Mouse (Mus musculus) heart, embryonic 10.5 days (tissue): ENCODE results near the gene Sgce. TPM values are rescaled to one million over a fixed set of nuclear protein-coding genes. Genes with fewer than 3 reads are reported as not detected.
A peak's percentile ranks its signal among the peaks of the same experiment; 100 is the strongest.
"Not testable (repeated sequence)": the region's sequence is repeated elsewhere in the genome, so short reads cannot be mapped to it uniquely, and the experiment has no call there.

ENCODE experiments used
- DNase-seq: peaks from one replicate; pipeline ENCODE4 v3.0.0-alpha.2; 2017; ENCODE audit warnings: low spot score
- H3K27ac ChIP-seq: fragments of 300-500 bp; sonication (generic); 2 replicates; pipeline ENCODE4 v1.5.1; 2016; ENCODE audit warnings: mild to moderate bottlenecking
- H3K27me3 ChIP-seq: fragments of 300-500 bp; sonication (generic); 2 replicates; pipeline ENCODE4 v1.6.1; 2016; ENCODE audit warnings: mild to moderate bottlenecking; ENCODE audit not compliant: poor library complexity, insufficient read depth, severe bottlenecking
- H3K36me3 ChIP-seq: fragments of 300-500 bp; sonication (generic); 2 replicates; pipeline ENCODE4 v1.6.1; 2016; ENCODE audit warnings: mild to moderate bottlenecking, moderate library complexity
- H3K4me1 ChIP-seq: fragments of 300-500 bp; sonication (generic); 2 replicates; pipeline ENCODE4 v1.6.1; 2016; ENCODE audit warnings: mild to moderate bottlenecking
- H3K4me3 ChIP-seq: fragments of 300-500 bp; sonication (generic); 2 replicates; pipeline ENCODE4 v1.5.1; 2016; ENCODE audit warnings: mild to moderate bottlenecking, moderate library complexity
- H3K9me3 ChIP-seq: fragments of 300-500 bp; sonication (generic); 2 replicates; pipeline ENCODE4 v1.6.1; 2016; ENCODE audit warnings: mild to moderate bottlenecking, moderate library complexity
- WGBS: fragments of 180-500 bp; shearing (Covaris S2); methylation state at CpG from one replicate; pipeline ENCODE4 v1.1.7; 2016; 5-methylcytosine and 5-hydroxymethylcytosine counted together
- polyA plus RNA-seq: library from polyadenylated mRNA; unstranded; fragments of >200 nt; fragmentation: Nextera tagmentation; extraction: Ambion mirVana; gene quantifications from 2 replicates; pipeline ENCODE4 v1.2.1, GENCODE M21; 2016

Gene Sgce
- 52.9 and 58.3 TPM in 2 replicates for polyA plus RNA-seq

GRCm38 (mm10) chr6:4746696-4747439 lies at the start of gene Sgce, which contains the start of gene Peg10:
Gene Sgce, minus strand, starts transcription at chr6:4747207.
Gene Peg10, plus strand, starts transcription at chr6:4747306.
- Histone ChIP-seq H3K27ac (peak within 1 kb of the TSS; percentile 92), H3K4me1 (0 out of 2 replicates have a peak, but pooled peaks cover 2% of the 10 kb centered on the region), H3K4me3 (peak within 1 kb of the TSS; percentile 60), H3K9me3 (peaks cover 24% of the 10 kb centered on the region), H3K36me3 (no peaks in the 10 kb centered on the region), H3K27me3 (no peaks in the 10 kb centered on the region)
- peak; percentile 90 for DNase-seq
- WGBS, result 56% methylated on average over 38 of the region's 38 CpGs

GRCm38 (mm10) chr6:4796281-4796680 lies 49.3 kb upstream of the Sgce start:
- DNase-seq, result no peak
- Histone ChIP-seq H3K27me3 (no peaks in the 10 kb centered on the region), H3K27ac (no peak overlapping the region), H3K4me3 (no peak overlapping the region), H3K36me3 (no peaks in the 10 kb centered on the region), H3K4me1 (no peaks in the 10 kb centered on the region), H3K9me3 (no peaks in the 10 kb centered on the region)
- WGBS, result 56% methylated on average over 1 of the region's 1 CpGs

GRCm38 (mm10) chr6:4762252-4762651 lies 15.2 kb upstream of the Sgce start:
- Histone ChIP-seq H3K9me3 (no peaks in the 10 kb centered on the region), H3K27me3 (no peaks in the 10 kb centered on the region), H3K4me3 (no peak overlapping the region), H3K4me1 (no peaks in the 10 kb centered on the region), H3K36me3 (0 out of 2 replicates have a peak, but pooled peaks cover 7% of the 10 kb centered on the region), H3K27ac (no peak overlapping the region)
- no peak for DNase-seq
- 39% methylated on average over 2 of the region's 2 CpGs for WGBS

- H3K4me1 ChIP-seq, H3K4me3 ChIP-seq, H3K27ac ChIP-seq, H3K9me3 ChIP-seq, DNase-seq, H3K27me3 ChIP-seq: not testable (repeated sequence)
- H3K36me3 ChIP-seq, result peaks cover 13% of the 10 kb centered on the region
- WGBS, result 47% methylated on average over 3 of the region's 3 CpGs
Observed at GRCm38 (mm10) chr6:4761415-4762142, 14.6 kb upstream of the Sgce start.

- Histone ChIP-seq H3K27me3 (no peaks in the 10 kb centered on the region), H3K27ac (no peak overlapping the region), H3K9me3 (peaks cover 5% of the 10 kb centered on the region), H3K36me3 (peaks cover 35% of the 10 kb centered on the region), H3K4me1 (no peaks in the 10 kb centered on the region), H3K4me3 (no peak overlapping the region)
- 89% methylated on average over 16 of the region's 16 CpGs for WGBS
- DNase-seq, result no peak
Observed at GRCm38 (mm10) chr6:4754886-4755285, 7.9 kb upstream of the Sgce start.

- Histone ChIP-seq H3K27ac (no peak overlapping the region), H3K4me1 (no peaks in the 10 kb centered on the region), H3K27me3 (no peaks in the 10 kb centered on the region), H3K36me3 (peaks cover 35% of the 10 kb centered on the region), H3K9me3 (peaks cover 5% of the 10 kb centered on the region), H3K4me3 (no peak overlapping the region)
- DNase-seq, result no peak
- WGBS, result 83% methylated on average over 10 of the region's 10 CpGs
Observed at GRCm38 (mm10) chr6:4754286-4754685, 7.3 kb upstream of the Sgce start.

- H3K9me3 ChIP-seq, result peaks cover 29% of the 10 kb centered on the region
Observed at GRCm38 (mm10) chr6:4751355-4751754, 4.3 kb upstream of the Sgce start.

GRCm38 (mm10) chr6:4749091-4749490 lies 2.1 kb upstream of the Sgce start:
- Histone ChIP-seq H3K4me1 (no peaks in the 10 kb centered on the region), H3K9me3 (peaks cover 24% of the 10 kb centered on the region), H3K4me3 (peak overlapping the region; percentile 60), H3K27ac (0 out of 2 replicates have a peak overlapping the region, but pooled peaks have one; percentile 12), H3K27me3 (no peaks in the 10 kb centered on the region), H3K36me3 (no peaks in the 10 kb centered on the region)
- peak; percentile 98 for DNase-seq
- WGBS, result 43% methylated on average over 22 of the region's 22 CpGs

More at GRCm38 (mm10) chr6:4751355-4751754, 4.3 kb upstream of the Sgce start:
- Histone ChIP-seq H3K27me3 (no peaks in the 10 kb centered on the region), H3K27ac (no peak overlapping the region), H3K4me3 (no peak overlapping the region), H3K4me1 (no peaks in the 10 kb centered on the region), H3K36me3 (peaks cover 21% of the 10 kb centered on the region)
- DNase-seq, result no peak
- 83% methylated on average over 4 of the region's 4 CpGs for WGBS

- Histone ChIP-seq H3K36me3 (no peaks in the 10 kb centered on the region), H3K27ac (peak overlapping the region; percentile 92), H3K4me3 (peak overlapping the region; percentile 60), H3K27me3 (no peaks in the 10 kb centered on the region), H3K9me3 (peaks cover 24% of the 10 kb centered on the region), H3K4me1 (0 out of 2 replicates have a peak, but pooled peaks cover under 1% of the 10 kb centered on the region)
- WGBS, result 52% methylated on average over 15 of the region's 15 CpGs
- no peak for DNase-seq
Observed at GRCm38 (mm10) chr6:4748506-4748961, 1.5 kb upstream of the Sgce start.

- Histone ChIP-seq H3K27ac (peak overlapping the region; percentile 92), H3K4me1 (0 out of 2 replicates have a peak, but pooled peaks cover 2% of the 10 kb centered on the region), H3K36me3 (no peaks in the 10 kb centered on the region), H3K9me3 (peaks cover 24% of the 10 kb centered on the region), H3K4me3 (peak overlapping the region; percentile 60), H3K27me3 (no peaks in the 10 kb centered on the region)
- 46% methylated on average over 71 of the region's 71 CpGs for WGBS
- peak; percentile 79 for DNase-seq
Observed at GRCm38 (mm10) chr6:4747677-4748505, 884 bp upstream of the Sgce start.

GRCm38 (mm10) chr6:4746036-4746695 lies 841 bp downstream of the Sgce start:
- Histone ChIP-seq H3K36me3 (no peaks in the 10 kb centered on the region), H3K27ac (peak overlapping the region; percentile 92), H3K4me1 (0 out of 2 replicates have a peak, but pooled peaks cover 2% of the 10 kb centered on the region), H3K9me3 (peaks cover 24% of the 10 kb centered on the region), H3K27me3 (no peaks in the 10 kb centered on the region), H3K4me3 (peak overlapping the region; percentile 60)
- no peak for DNase-seq
- WGBS, result 44% methylated on average over 22 of the region's 22 CpGs

GRCm38 (mm10) chr6:4740511-4740910 lies 6.5 kb downstream of the Sgce start:
- WGBS, result 29% methylated on average over 6 of the region's 6 CpGs
- no peak for DNase-seq
- Histone ChIP-seq H3K4me1 (peaks cover 32% of the 10 kb centered on the region), H3K27ac (no peak overlapping the region; the same call in 1 of the 2 replicates), H3K4me3 (no peak overlapping the region), H3K36me3 (no peaks in the 10 kb centered on the region), H3K27me3 (no peaks in the 10 kb centered on the region), H3K9me3 (no peaks in the 10 kb centered on the region)
